Mouse (Mus musculus): ENCODE data around the gene Negr1.

Gene Negr1

DNA sequence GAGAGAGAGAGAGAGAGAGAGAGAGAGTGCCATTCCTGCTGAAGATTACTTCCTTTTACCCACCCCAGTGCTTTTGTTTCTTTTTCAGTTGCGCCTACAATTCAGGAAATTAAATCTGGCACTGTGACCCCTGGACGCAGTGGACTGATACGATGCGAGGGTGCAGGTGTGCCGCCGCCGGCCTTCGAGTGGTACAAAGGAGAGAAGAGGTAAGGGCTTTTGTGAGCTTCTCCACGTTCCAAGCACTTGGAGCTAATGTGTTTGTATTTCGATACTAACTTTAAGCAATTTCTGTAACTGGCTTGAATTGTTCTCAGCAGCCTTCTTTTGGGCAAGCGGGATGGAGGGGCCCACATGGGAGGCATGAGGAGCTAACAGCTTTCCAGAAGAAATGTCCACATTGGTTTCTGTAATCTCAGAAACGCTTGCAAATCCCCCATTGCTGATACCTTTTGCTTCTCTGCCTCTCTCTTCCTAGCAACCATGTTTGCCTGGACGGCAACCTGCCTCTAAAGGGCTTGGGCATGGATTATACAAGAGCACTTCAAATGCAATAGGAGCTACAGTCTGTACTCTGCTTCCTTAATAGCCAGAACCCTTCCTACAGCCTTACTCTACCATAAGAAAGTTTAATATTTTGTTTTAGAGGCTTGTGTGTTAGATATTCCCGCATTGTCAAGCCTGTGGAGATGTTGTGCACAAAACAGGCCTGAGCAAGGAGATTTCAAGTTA, 584.7 kb downstream of the Negr1 start:
- DNase-seq = no peak

- DNase-seq = no peak
Measured at GRCm38 (mm10) chr3:157154902-157155301, 593.3 kb downstream of the Negr1 start.

- DNase-seq = no peak
Measured at GRCm38 (mm10) chr3:157155513-157155912, 593.9 kb downstream of the Negr1 start.

- no peak for DNase-seq
Measured at GRCm38 (mm10) chr3:157164840-157165595, 603.4 kb downstream of the Negr1 start.

DNA sequence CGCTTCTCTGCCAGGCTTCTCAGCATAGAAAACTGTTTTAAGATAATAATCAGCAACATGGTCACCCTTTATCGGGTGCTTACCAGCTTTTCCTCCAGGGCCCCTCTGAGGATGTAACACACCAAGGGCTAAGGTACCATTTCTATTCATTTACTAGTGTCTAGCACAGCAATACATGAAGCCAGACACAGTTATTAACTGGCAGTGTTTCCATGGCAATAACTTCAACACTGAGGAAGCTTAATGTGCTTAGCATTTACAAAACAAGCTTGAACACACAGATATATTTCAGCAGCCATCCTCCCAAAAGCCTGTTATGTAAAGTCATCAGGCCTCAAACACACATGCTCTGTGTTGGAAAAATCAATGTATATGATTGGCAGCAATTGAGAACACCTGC, 620.4 kb downstream of the Negr1 start:
- DNase-seq = no peak

GRCm38 (mm10) chr3:157188939-157189725, 627.5 kb downstream of the Negr1 start:
- DNase-seq = no peak

GRCm38 (mm10) chr3:157189834-157190233, 628.2 kb downstream of the Negr1 start:
- DNase-seq = no peak

- DNase-seq = no peak
Measured at GRCm38 (mm10) chr3:157190551-157190950, 629.0 kb downstream of the Negr1 start.

- no peak for DNase-seq
Measured at GRCm38 (mm10) chr3:157192021-157192420, 630.4 kb downstream of the Negr1 start.

- no peak for DNase-seq
Measured at GRCm38 (mm10) chr3:157193141-157193540, 631.5 kb downstream of the Negr1 start.

GRCm38 (mm10) chr3:157198659-157199058, 637.1 kb downstream of the Negr1 start:
- DNase-seq = no peak

DNA sequence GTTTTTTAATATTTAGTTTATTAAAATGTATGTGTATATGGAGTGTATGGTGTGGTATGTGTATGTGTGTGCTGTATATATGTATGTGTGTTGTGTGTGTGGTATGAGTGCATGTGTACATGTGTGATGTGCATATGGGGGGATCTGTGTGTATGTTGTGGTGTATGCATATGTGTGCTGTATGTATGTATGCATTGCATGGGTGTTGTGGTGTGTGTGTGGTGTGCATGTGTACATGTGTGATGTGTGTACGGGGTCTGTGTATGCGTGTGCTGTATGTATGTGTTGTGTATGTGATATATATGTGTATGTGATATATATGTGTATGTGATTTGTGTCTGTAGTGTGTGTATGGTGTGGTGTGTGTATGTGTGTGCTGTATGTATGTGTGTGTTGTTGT, 640.1 kb downstream of the Negr1 start:
- no peak for DNase-seq

GRCm38 (mm10) chr3:157203573-157203972, 642.0 kb downstream of the Negr1 start:
- no peak for DNase-seq

DNA sequence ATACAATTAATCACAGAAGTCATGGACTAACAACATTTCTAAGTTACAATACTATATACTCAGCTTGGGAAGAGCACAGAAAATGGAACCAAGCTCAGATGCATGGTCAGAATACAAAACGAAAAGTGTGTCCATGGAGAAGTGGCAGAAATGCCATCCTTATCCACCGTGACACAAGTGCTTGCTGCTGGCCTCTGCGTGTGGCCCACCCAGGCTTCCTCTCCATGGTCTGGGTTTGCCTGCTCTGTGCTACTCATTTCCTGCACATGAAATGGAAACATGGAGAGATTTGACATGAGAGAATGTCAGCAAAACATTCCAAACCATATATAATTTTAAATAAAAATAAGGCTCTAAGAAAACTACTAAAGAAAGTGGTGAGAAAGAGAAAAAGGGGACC, 645.2 kb downstream of the Negr1 start:
- DNase-seq = no peak

- no peak for DNase-seq
Measured at GRCm38 (mm10) chr3:157208966-157209365, 647.4 kb downstream of the Negr1 start.

- DNase-seq = no peak
Measured at GRCm38 (mm10) chr3:157209386-157209785, 647.8 kb downstream of the Negr1 start.

GRCm38 (mm10) chr3:157215937-157216719, 654.5 kb downstream of the Negr1 start:
- DNase-seq = no peak

GRCm38 (mm10) chr3:157217794-157218193, 656.2 kb downstream of the Negr1 start:
- DNase-seq = no peak

GRCm38 (mm10) chr3:157224920-157225319, 663.3 kb downstream of the Negr1 start:
- DNase-seq = no peak

GRCm38 (mm10) chr3:157232723-157233122, 671.1 kb downstream of the Negr1 start:
- DNase-seq = no peak

DNA sequence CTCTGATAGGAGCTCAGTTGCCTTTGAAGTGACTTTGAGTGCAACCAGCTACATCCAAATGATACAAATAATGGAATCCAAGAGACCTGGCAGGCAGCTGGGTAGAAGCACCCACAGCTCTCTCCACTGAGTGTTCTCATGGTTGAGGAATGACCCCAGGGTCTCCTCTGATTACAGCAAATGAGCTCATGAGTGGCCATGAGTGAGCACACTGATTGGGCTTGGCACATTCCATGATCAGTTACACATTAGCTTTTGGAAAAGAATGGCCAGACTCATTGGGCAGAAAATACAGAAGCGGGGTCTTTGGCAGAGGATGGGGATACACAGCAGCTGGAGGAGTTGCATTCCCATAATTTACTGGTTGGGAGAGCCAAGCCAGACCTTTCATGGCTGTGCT, 678.6 kb downstream of the Negr1 start:
- DNase-seq = no peak

- DNase-seq = no peak
Measured at GRCm38 (mm10) chr3:157255446-157255845, 693.9 kb downstream of the Negr1 start.

GRCm38 (mm10) chr3:157255863-157256262, 694.3 kb downstream of the Negr1 start:
- no peak for DNase-seq

Data from liver (tissue).